ENCODE assay signal across 17 mouse cellular contexts in genomic region chr14:31165458-31165857, GRCm38 (mm10). TPM values are rescaled to one million over a fixed set of nuclear protein-coding genes. Genes with fewer than 3 reads are reported as not detected.
A peak's percentile ranks its signal among the peaks of the same experiment; 100 is the strongest.
DNase-seq lines count a peak whose midpoint lies in the region; ATAC-seq and TF ChIP-seq lines count a peak whose summit lies in the region.
"Had no signal": no experiment of that assay in that cellular context is flagged by ENCODE, and none has a peak within 500 bp of the region (broad histone marks: within the 10 kb centered on the region; RNA-seq: fewer than 3 reads in every experiment).

No protein-coding gene starts in this region.

- 65% methylated on average over 7 of the region's 7 CpGs for WGBS in heart, embryonic 11.5 days (ENCODE audit: insufficient replicate concordance)
- WGBS in kidney, embryonic 14.5 days: 34% methylated on average over 7 of the region's 7 CpGs
- WGBS in kidney, adult 2 months: 37% methylated on average over 7 of the region's 7 CpGs
- WGBS in lung, embryonic 14.5 days: 51% methylated on average over 7 of the region's 7 CpGs
- 56% methylated on average over 7 of the region's 7 CpGs for WGBS in lung, postnatal 0 days
- 38% methylated on average over 7 of the region's 7 CpGs for WGBS in macrophage (ENCODE audit: missing documents)

- peaks cover 20% of the 10 kb centered on the region for H3K4me1 ChIP-seq in heart, embryonic 11.5 days (ENCODE audit: control insufficient read depth, insufficient read depth, low read length)
- H3K4me1 ChIP-seq in kidney, embryonic 14.5 days (ENCODE audit: control insufficient read depth, insufficient read depth, low read length): peaks cover 26% of the 10 kb centered on the region; the same call in 1 of the 2 replicates
- peaks cover 2% of the 10 kb centered on the region for H3K4me1 ChIP-seq in kidney, adult 2 months (ENCODE audit: control insufficient read depth, insufficient read depth, low read length)
- 0 out of 2 replicates have a peak, but pooled peaks cover 3% of the 10 kb centered on the region for H3K4me1 ChIP-seq in lung, embryonic 14.5 days (ENCODE audit: insufficient read depth)
- no peaks in the 10 kb centered on the region; the same call in none of the 2 replicates for H3K4me1 ChIP-seq in lung, postnatal 0 days (ENCODE audit: insufficient read depth, low read depth, low read length)

- H3K36me3 ChIP-seq in heart, embryonic 11.5 days (ENCODE audit: control insufficient read depth, insufficient read depth, low read length): peaks cover 4% of the 10 kb centered on the region; the same call in 1 of the 2 replicates
- peaks cover 6% of the 10 kb centered on the region for H3K36me3 ChIP-seq in kidney, embryonic 14.5 days (ENCODE audit: control insufficient read depth, insufficient read depth, low read length)
- H3K36me3 ChIP-seq in kidney, adult 2 months (ENCODE audit: control insufficient read depth, insufficient read depth, low read length): no peaks in the 10 kb centered on the region
- peaks cover 6% of the 10 kb centered on the region for H3K36me3 ChIP-seq in lung, embryonic 14.5 days (ENCODE audit: insufficient read depth)
- 0 out of 2 replicates have a peak, but pooled peaks cover 2% of the 10 kb centered on the region for H3K36me3 ChIP-seq in lung, postnatal 0 days (ENCODE audit: insufficient read depth, low read length)
- H3K36me3 ChIP-seq in macrophage (ENCODE audit: inconsistent target): 0 out of 2 replicates have a peak, but pooled peaks cover 14% of the 10 kb centered on the region

- no peak overlapping the region for H3K27ac ChIP-seq in heart, embryonic 11.5 days (ENCODE audit: low read depth, low read length)
- no peak overlapping the region for H3K27ac ChIP-seq in kidney, embryonic 14.5 days (ENCODE audit: low read depth, low read length)
- H3K27ac ChIP-seq in kidney, adult 2 months (ENCODE audit: insufficient read depth, low read depth, low read length): no peak overlapping the region
- no peak overlapping the region for H3K27ac ChIP-seq in lung, embryonic 14.5 days (ENCODE audit: low read depth)
- H3K27ac ChIP-seq in lung, postnatal 0 days (ENCODE audit: low read length): no peak overlapping the region
- peak overlapping the region; percentile 100 for H3K27ac ChIP-seq in macrophage
- H3K27ac ChIP-seq: forebrain, embryonic 12.5 days; liver, embryonic 14.5 days; stomach, embryonic 15.5 days had no signal

- TF ChIP-seq CTCF in kidney, adult 2 months (conservative IDR thresholded peaks at IDR 0.05; ENCODE audit: insufficient read depth, insufficient read length, low read depth, low read length): no peak
- TF ChIP-seq CTCF in lung, embryonic 14.5 days (IDR thresholded peaks at IDR 0.05; ENCODE audit: low read depth): no peak
- TF ChIP-seq CTCF in lung, postnatal 0 days (IDR thresholded peaks at IDR 0.05): no peak

- no peak for DNase-seq in heart, postnatal 4 days
- no peak for DNase-seq in kidney, adult 2 months
- DNase-seq in lung, embryonic 14.5 days: no peak
- DNase-seq in lung, postnatal 0 days (ENCODE audit: low spot score): no peak
- DNase-seq: cerebellum, adult 8-10 months; gastrocnemius, postnatal 14 days; layer of hippocampus, postnatal 36 days; lung, postnatal 14 days; right cerebral cortex, postnatal 14 days had no signal

- H3K9me3 ChIP-seq in heart, embryonic 11.5 days (replicated peaks; ENCODE audit: control insufficient read depth, low read length): no peaks in the 10 kb centered on the region
- no peaks in the 10 kb centered on the region for H3K9me3 ChIP-seq in kidney, embryonic 14.5 days (ENCODE audit: control insufficient read depth, low read length)
- H3K9me3 ChIP-seq in lung, embryonic 14.5 days (ENCODE audit: low read depth, low read length): no peaks in the 10 kb centered on the region
- H3K9me3 ChIP-seq in lung, postnatal 0 days (ENCODE audit: low read length): no peaks in the 10 kb centered on the region
- H3K9me3 ChIP-seq: forebrain, embryonic 12.5 days; stomach, embryonic 15.5 days had no signal

- no peak for TF ChIP-seq POLR2A in kidney, adult 2 months (IDR thresholded peaks at IDR 0.05; ENCODE audit: low read depth, low read length)

- no peaks in the 10 kb centered on the region for H3K27me3 ChIP-seq in heart, embryonic 11.5 days (ENCODE audit: control insufficient read depth, insufficient read depth, low read length)
- H3K27me3 ChIP-seq in kidney, embryonic 14.5 days (ENCODE audit: control insufficient read depth, insufficient read depth, low read length): no peaks in the 10 kb centered on the region
- H3K27me3 ChIP-seq in kidney, adult 2 months (replicated peaks; ENCODE audit: control insufficient read depth, insufficient read depth, low read length): no peaks in the 10 kb centered on the region
- H3K27me3 ChIP-seq in lung, embryonic 14.5 days (ENCODE audit: insufficient read depth, low read length): no peaks in the 10 kb centered on the region
- H3K27me3 ChIP-seq in lung, postnatal 0 days (replicated peaks; ENCODE audit: insufficient read depth, low read length): no peaks in the 10 kb centered on the region
- H3K27me3 ChIP-seq: forebrain, embryonic 12.5 days; stomach, embryonic 15.5 days had no signal

- peaks cover 97% of the 10 kb centered on the region for H3K79me2 ChIP-seq in macrophage (ENCODE audit: inconsistent target)

- H3K4me2 ChIP-seq in heart, embryonic 11.5 days: peak overlapping the region; percentile 58; the same call in 1 of the 2 replicates
- no peak overlapping the region for H3K4me2 ChIP-seq in kidney, embryonic 14.5 days (replicated peaks; ENCODE audit: low read depth, low read length)
- H3K4me2 ChIP-seq in lung, embryonic 14.5 days: peak overlapping the region; percentile 7; the same call in 1 of the 2 replicates
- no peak overlapping the region for H3K4me2 ChIP-seq in lung, postnatal 0 days (replicated peaks; ENCODE audit: low read depth, low read length)
- H3K4me2 ChIP-seq: forebrain, embryonic 12.5 days had no signal

- no peak for TF ChIP-seq EP300 in lung, postnatal 0 days (IDR thresholded peaks at IDR 0.05)

- H3K4me3 ChIP-seq in heart, embryonic 11.5 days (ENCODE audit: low read depth, low read length): no peak overlapping the region
- H3K4me3 ChIP-seq in kidney, embryonic 14.5 days (ENCODE audit: low read length): no peak overlapping the region
- no peak overlapping the region for H3K4me3 ChIP-seq in kidney, adult 2 months (ENCODE audit: insufficient read depth, low read depth, low read length)
- H3K4me3 ChIP-seq in lung, embryonic 14.5 days (ENCODE audit: low read depth, low read length): no peak overlapping the region
- H3K4me3 ChIP-seq in lung, postnatal 0 days (ENCODE audit: low read depth, low read length): no peak overlapping the region
- peak overlapping the region; percentile 52; the same call in 1 of the 2 replicates for H3K4me3 ChIP-seq in macrophage (ENCODE audit: inconsistent target)
- H3K4me3 ChIP-seq: forebrain, embryonic 12.5 days; stomach, embryonic 15.5 days had no signal

- H3K9ac ChIP-seq in heart, embryonic 11.5 days (ENCODE audit: low read depth, low read length): no peak overlapping the region
- no peak overlapping the region for H3K9ac ChIP-seq in kidney, embryonic 14.5 days (ENCODE audit: low read depth, low read length)
- H3K9ac ChIP-seq in lung, embryonic 14.5 days: no peak overlapping the region
- no peak overlapping the region for H3K9ac ChIP-seq in lung, postnatal 0 days (replicated peaks; ENCODE audit: low read depth)
- H3K9ac ChIP-seq: forebrain, embryonic 12.5 days; liver, embryonic 14.5 days; stomach, embryonic 15.5 days had no signal

- ATAC-seq in heart, embryonic 11.5 days (replicated peaks; ENCODE audit: insufficient number of reproducible peaks, low FRiP score, low TSS enrichment): no peak
- ATAC-seq in kidney, embryonic 14.5 days (ENCODE audit: low FRiP score, low TSS enrichment): peak; percentile 62
- no peak for ATAC-seq in lung, embryonic 14.5 days (ENCODE audit: insufficient read depth)
- no peak for ATAC-seq in lung, postnatal 0 days
- ATAC-seq: activated CD4-positive, CD25-positive, alpha-beta regulatory T cell, adult 4 months; inflammation-experienced regulatory T-cells, adult 6 months had no signal

RNA-seq across cellular contexts. Expression of gene Stab1, which starts 3.0 kb away (rescaled TPM):
- 35.9 and 40.4 TPM in 2 replicates for polyA plus RNA-seq in heart, embryonic 11.5 days (2014; fragmentation: Nextera tagmentation; extraction: Ambion mirVana)
- total RNA-seq in heart, postnatal 4 days (2021): 10 to 100 TPM; 77.1 to 84.3 TPM
- 39.8 and 41.1 TPM in 2 replicates for polyA plus RNA-seq in kidney, embryonic 14.5 days (2014; fragmentation: Nextera tagmentation; extraction: Ambion mirVana)
- 41.5 and 46.8 TPM in 2 replicates for polyA plus RNA-seq in kidney, adult 2 months (2012; rRNA removed)
- polyA plus RNA-seq in lung, embryonic 14.5 days (2014; fragmentation: Nextera tagmentation; extraction: Ambion mirVana): 64.4 and 71.3 TPM in 2 replicates
- 32.4 and 34.2 TPM in 2 replicates for polyA plus RNA-seq in lung, postnatal 0 days (2015; fragmentation: Nextera tagmentation; extraction: Ambion mirVana)
- 1,000 to 10,000 TPM in 23 of 26 experiments, 100 to 1,000 TPM in 3; 175 to 4,782 (median 2,271) TPM for total RNA-seq in macrophage (2018; cell fraction: chromatin; rRNA removed)
- 100 to 1,000 TPM in 25 of 26 experiments, 10 to 100 TPM in 1; 91.4 to 838 (median 312) TPM for total RNA-seq in macrophage (2018; cell fraction: cytosol; rRNA removed)
- total RNA-seq in macrophage (2018; cell fraction: nucleus; rRNA removed): 1,000 to 10,000 TPM in 14 of 26 experiments, 100 to 1,000 TPM in 12; 325 to 5,560 (median 1,024) TPM
- polyA plus RNA-seq in macrophage (2018): 241 to 829 TPM (median 623 TPM) in 3 replicates

RNA-seq across cellular contexts. Expression of gene Nt5dc2, which starts 34.6 kb away (rescaled TPM):
- polyA plus RNA-seq in heart, embryonic 11.5 days (2014; fragmentation: Nextera tagmentation; extraction: Ambion mirVana): 342 and 344 TPM in 2 replicates
- 10 to 100 TPM; 91.8 to 93.8 TPM for total RNA-seq in heart, postnatal 4 days (2021)
- polyA plus RNA-seq in kidney, embryonic 14.5 days (2014; fragmentation: Nextera tagmentation; extraction: Ambion mirVana): 377 and 517 TPM in 2 replicates
- polyA plus RNA-seq in kidney, adult 2 months (2012; rRNA removed): 56.2 and 62.4 TPM in 2 replicates
- polyA plus RNA-seq in lung, embryonic 14.5 days (2014; fragmentation: Nextera tagmentation; extraction: Ambion mirVana): 476 and 510 TPM in 2 replicates
- polyA plus RNA-seq in lung, postnatal 0 days (2015; fragmentation: Nextera tagmentation; extraction: Ambion mirVana): 148 and 162 TPM in 2 replicates
- total RNA-seq in macrophage (2018; cell fraction: chromatin; rRNA removed): 10 to 100 TPM in 11 of 26 experiments, 1 to 10 TPM in 15; 1.8 to 37.0 (median 8.3) TPM
- 100 to 1,000 TPM in 5 of 26 experiments, 10 to 100 TPM in 21; 25.4 to 119 (median 52.7) TPM for total RNA-seq in macrophage (2018; cell fraction: cytosol; rRNA removed)
- 10 to 100 TPM in 21 of 26 experiments, 1 to 10 TPM in 5; 6.5 to 49.6 (median 15.5) TPM for total RNA-seq in macrophage (2018; cell fraction: nucleus; rRNA removed)
- 64.0 to 97.6 TPM (median 77.4 TPM) in 3 replicates for polyA plus RNA-seq in macrophage (2018)
- polyA plus RNA-seq: activated CD4-positive, CD25-positive, alpha-beta regulatory T cell, adult 4 months; inflammation-experienced regulatory T-cells, adult 6 months had no signal

RNA-seq across cellular contexts. Expression of gene Smim4, which starts 36.7 kb away (rescaled TPM):
- 64.5 and 70.0 TPM in 2 replicates for polyA plus RNA-seq in heart, embryonic 11.5 days (2014; fragmentation: Nextera tagmentation; extraction: Ambion mirVana)
- total RNA-seq in heart, postnatal 4 days (2021): 10 to 100 TPM; 80.5 to 91.4 TPM
- polyA plus RNA-seq in kidney, embryonic 14.5 days (2014; fragmentation: Nextera tagmentation; extraction: Ambion mirVana): 98.5 and 124 TPM in 2 replicates
- polyA plus RNA-seq in kidney, adult 2 months (2012; rRNA removed): 128 and 158 TPM in 2 replicates
- polyA plus RNA-seq in lung, embryonic 14.5 days (2014; fragmentation: Nextera tagmentation; extraction: Ambion mirVana): 60.9 and 74.3 TPM in 2 replicates
- polyA plus RNA-seq in lung, postnatal 0 days (2015; fragmentation: Nextera tagmentation; extraction: Ambion mirVana): 109 and 118 TPM in 2 replicates
- 10 to 100 TPM in 5 of 26 experiments, 1 to 10 TPM in 12, under 1 TPM in 1, not detected in 8; 0.82 to 20.9 (median 6.8) TPM for total RNA-seq in macrophage (2018; cell fraction: chromatin; rRNA removed)
- 10 to 100 TPM; 33.4 to 98.2 (median 47.8) TPM for total RNA-seq in macrophage (2018; cell fraction: cytosol; rRNA removed)
- 10 to 100 TPM in 14 of 26 experiments, 1 to 10 TPM in 12; 2.1 to 47.5 (median 11.1) TPM for total RNA-seq in macrophage (2018; cell fraction: nucleus; rRNA removed)
- 5.9 to 64.8 TPM (median 39.9 TPM) in 3 replicates for polyA plus RNA-seq in macrophage (2018)

RNA-seq across cellular contexts. Expression of gene Tnnc1, which starts 42.7 kb away (rescaled TPM):
- 3,123 and 3,177 TPM in 2 replicates for polyA plus RNA-seq in heart, embryonic 11.5 days (2014; fragmentation: Nextera tagmentation; extraction: Ambion mirVana)
- 1,000 to 10,000 TPM; 5,292 to 5,773 TPM for total RNA-seq in heart, postnatal 4 days (2021)
- 3.0 and 3.9 TPM in 2 replicates for polyA plus RNA-seq in kidney, embryonic 14.5 days (2014; fragmentation: Nextera tagmentation; extraction: Ambion mirVana)
- polyA plus RNA-seq in kidney, adult 2 months (2012; rRNA removed): 2.1 and 9.1 TPM in 2 replicates
- polyA plus RNA-seq in lung, embryonic 14.5 days (2014; fragmentation: Nextera tagmentation; extraction: Ambion mirVana): 5.1 and 51.6 TPM in 2 replicates
- 77.2 and 87.2 TPM in 2 replicates for polyA plus RNA-seq in lung, postnatal 0 days (2015; fragmentation: Nextera tagmentation; extraction: Ambion mirVana)
- total RNA-seq in macrophage (2018; cell fraction: chromatin; rRNA removed): 10 to 100 TPM in 1 of 26 experiments, 1 to 10 TPM in 25; 1.2 to 10.1 (median 6.3) TPM
- 1 to 10 TPM in 24 of 26 experiments, under 1 TPM in 2; 0.89 to 3.3 (median 1.7) TPM for total RNA-seq in macrophage (2018; cell fraction: cytosol; rRNA removed)
- 10 to 100 TPM in 1 of 26 experiments, 1 to 10 TPM in 23, not detected in 2; 1.5 to 12.4 (median 3.9) TPM for total RNA-seq in macrophage (2018; cell fraction: nucleus; rRNA removed)
- polyA plus RNA-seq in macrophage (2018): 0.50 to 1.8 TPM (median 0.95 TPM) in 3 replicates
- polyA plus RNA-seq: activated CD4-positive, CD25-positive, alpha-beta regulatory T cell, adult 4 months; inflammation-experienced regulatory T-cells, adult 6 months had no signal

RNA-seq across cellular contexts. Expression of gene Nisch, which starts 51.3 kb away (rescaled TPM):
- polyA plus RNA-seq in heart, embryonic 11.5 days (2014; fragmentation: Nextera tagmentation; extraction: Ambion mirVana): 286 and 325 TPM in 2 replicates
- total RNA-seq in heart, postnatal 4 days (2021): 100 to 1,000 TPM; 301 to 310 TPM
- 259 and 375 TPM in 2 replicates for polyA plus RNA-seq in kidney, embryonic 14.5 days (2014; fragmentation: Nextera tagmentation; extraction: Ambion mirVana)
- 244 and 277 TPM in 2 replicates for polyA plus RNA-seq in kidney, adult 2 months (2012; rRNA removed)
- polyA plus RNA-seq in lung, embryonic 14.5 days (2014; fragmentation: Nextera tagmentation; extraction: Ambion mirVana): 386 and 411 TPM in 2 replicates
- 196 and 224 TPM in 2 replicates for polyA plus RNA-seq in lung, postnatal 0 days (2015; fragmentation: Nextera tagmentation; extraction: Ambion mirVana)
- 1,000 to 10,000 TPM in 24 of 26 experiments, 100 to 1,000 TPM in 2; 665 to 2,090 (median 1,583) TPM for total RNA-seq in macrophage (2018; cell fraction: chromatin; rRNA removed)
- total RNA-seq in macrophage (2018; cell fraction: cytosol; rRNA removed): 100 to 1,000 TPM; 112 to 253 (median 171) TPM
- total RNA-seq in macrophage (2018; cell fraction: nucleus; rRNA removed): 1,000 to 10,000 TPM in 7 of 26 experiments, 100 to 1,000 TPM in 19; 420 to 1,439 (median 890) TPM
- polyA plus RNA-seq in macrophage (2018): 163 to 251 TPM (median 201 TPM) in 3 replicates

Comparison
In these comparisons a context has a peak if more than half of its experiments do, and no peak if none do; other contexts are left out.
1. H3K4me2 ChIP-seq: peak in heart, embryonic 11.5 days (single experiment) and lung, embryonic 14.5 days (single experiment); none in kidney, embryonic 14.5 days (single experiment) and lung, postnatal 0 days (single experiment).